Comparison of ENCODE assay signal across 12 mouse cellular contexts in genomic region chr6:148776236-148776635, GRCm38 (mm10).
"Had no signal": no experiment of that assay in that cellular context is flagged by ENCODE, and none has a peak within 500 bp of the region (broad histone marks: within the 10 kb centered on the region; RNA-seq: fewer than 3 reads in every experiment).

No protein-coding gene starts in this region.

- DNase-seq: gastrocnemius, postnatal 14 days; gastrocnemius, postnatal 36 days; heart, adult 2 months; heart, postnatal 14 days; heart, postnatal 36 days; kidney, adult 2 months; kidney, adult 9 months; kidney, postnatal 14 days; kidney, postnatal 36 days; liver; liver, embryonic 13.5 days; liver, postnatal 0 days had no signal
